Mouse (Mus musculus): Measurements from ENCODE around the gene Lect2.
A peak's percentile ranks its signal among the peaks of the same experiment; 100 is the strongest.

Gene Lect2

DNA sequence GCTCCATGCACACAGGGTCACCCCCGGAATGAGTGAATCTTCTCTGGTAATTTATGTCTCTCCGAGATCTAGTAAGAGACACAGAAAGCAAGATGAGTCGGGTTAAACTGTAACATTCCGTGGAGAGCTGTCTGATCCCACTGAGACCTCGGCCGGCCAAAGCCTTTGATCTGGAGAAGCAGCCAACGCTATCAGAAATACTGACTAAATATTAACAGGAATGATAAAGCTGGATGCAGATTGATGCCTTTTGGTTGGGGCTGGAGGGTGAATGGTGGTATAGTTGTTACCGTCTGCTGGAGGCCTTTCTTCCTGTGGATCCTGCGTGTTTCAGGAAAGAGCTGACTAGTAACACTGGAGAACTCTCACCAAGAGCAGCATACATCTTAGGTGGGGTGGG is at the start of gene Lect2:
Lect2 (minus strand) TSS at position 102 of the 400 bp plus-strand sequence.
- peak; percentile 12 for DNase-seq (ENCODE audit: low spot score)

DNA sequence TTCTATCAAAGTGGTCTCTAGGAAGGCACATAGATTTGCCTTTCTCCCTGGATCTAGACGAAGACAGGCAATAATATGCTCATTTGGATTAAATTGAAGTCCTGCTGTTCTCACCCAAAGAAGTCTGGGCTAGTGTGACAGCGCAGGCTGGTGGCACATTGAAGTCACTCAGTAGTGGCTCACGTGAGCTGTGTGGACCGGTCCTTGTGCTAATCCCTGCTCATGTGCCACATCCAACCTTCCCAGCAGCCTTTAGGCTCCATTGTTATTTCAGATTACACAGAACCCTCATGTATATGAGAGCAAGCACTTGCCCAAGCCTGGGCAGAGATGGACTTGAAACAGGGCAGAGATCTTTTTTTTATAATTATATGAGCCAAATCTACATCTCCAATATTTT is 49.0 kb upstream of the Lect2 start:
- DNase-seq (ENCODE audit: low spot score) = no peak

DNA sequence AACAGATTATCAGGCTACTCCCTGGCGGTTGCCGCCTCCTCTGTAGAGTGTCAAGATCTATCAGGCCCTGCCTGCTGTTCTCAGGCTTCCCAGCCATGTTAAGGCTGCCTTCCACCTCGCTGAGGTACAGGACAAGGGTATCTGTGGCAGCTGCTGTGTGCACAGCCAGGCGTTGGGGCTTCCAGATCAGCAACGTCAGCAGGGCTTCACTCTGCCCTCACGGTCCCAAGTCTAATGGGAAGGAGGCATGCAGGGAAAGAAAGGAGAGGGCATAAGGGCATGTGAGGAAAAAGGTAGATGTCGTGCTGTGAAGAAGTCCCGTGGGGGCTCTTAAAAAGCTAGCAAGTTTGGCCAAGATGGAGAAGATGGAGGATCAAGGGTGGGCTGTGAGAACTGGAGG is 46.9 kb upstream of the Lect2 start:
- no peak for DNase-seq (ENCODE audit: low spot score)

DNA sequence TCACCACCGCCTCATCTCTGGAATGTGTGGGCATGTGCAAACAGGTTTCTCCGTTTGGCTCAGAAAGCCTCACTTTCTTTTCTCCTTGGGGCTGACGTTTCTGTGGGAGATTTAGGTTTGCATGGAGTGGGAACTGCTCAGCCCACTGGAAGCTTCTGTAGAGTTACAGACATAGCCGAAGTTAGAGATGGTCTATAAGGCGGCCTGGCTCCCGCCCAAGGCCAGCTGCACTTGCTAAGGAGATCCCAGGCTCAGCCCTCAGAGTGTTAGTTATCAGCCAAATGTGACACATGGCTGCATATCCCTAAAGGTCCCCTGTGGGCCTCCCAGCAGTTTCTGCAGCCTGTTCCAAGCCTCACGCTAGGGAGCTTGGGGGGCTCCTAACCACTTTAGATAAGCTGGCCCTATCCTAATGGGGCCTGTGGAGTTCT is 45.7 kb upstream of the Lect2 start:
- DNase-seq (ENCODE audit: low spot score) = no peak

DNA sequence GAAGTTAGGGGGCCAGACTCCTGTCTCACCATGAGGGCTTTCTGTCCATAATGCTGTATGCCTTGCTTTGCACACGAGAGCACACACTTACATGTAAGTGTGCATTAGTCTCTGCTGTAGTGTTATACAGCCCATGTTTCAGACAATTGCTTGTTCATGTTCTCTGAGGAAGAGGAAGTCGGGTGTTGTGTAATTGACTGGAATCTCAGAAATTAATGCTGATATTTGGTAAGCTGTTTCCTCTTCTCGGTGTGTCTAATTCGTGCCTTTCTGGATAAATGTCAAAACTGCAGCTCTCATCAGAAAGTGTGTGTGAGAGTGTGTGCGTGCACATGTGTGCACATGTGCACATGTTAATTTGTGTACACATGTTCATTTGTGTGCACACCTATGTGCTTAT is 44.9 kb upstream of the Lect2 start:
- no peak for DNase-seq (ENCODE audit: low spot score)

- DNase-seq (ENCODE audit: low spot score) = no peak
Measured at GRCm38 (mm10) chr13:56591939-56592338, 43.6 kb upstream of the Lect2 start.

DNA sequence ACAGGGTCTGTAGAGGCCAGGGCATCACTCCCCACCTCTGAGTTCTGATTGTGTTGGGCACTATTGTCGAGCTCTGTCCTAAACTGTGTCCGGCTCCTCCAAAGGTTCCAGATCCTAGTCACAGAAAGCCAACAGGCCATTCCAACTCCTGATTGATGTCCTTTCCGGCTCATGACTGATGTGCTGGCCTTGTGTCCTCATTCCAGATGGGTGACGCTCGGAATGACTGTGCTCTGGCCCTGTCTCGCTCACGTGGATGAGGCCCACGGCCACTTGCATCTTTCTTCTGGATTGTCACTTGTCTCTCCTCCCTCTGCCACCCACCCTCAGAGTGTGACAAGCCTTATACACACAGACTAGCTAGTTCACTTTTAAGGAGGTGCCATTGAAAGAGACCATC is 42.9 kb upstream of the Lect2 start:
- DNase-seq (ENCODE audit: low spot score) = no peak

DNA sequence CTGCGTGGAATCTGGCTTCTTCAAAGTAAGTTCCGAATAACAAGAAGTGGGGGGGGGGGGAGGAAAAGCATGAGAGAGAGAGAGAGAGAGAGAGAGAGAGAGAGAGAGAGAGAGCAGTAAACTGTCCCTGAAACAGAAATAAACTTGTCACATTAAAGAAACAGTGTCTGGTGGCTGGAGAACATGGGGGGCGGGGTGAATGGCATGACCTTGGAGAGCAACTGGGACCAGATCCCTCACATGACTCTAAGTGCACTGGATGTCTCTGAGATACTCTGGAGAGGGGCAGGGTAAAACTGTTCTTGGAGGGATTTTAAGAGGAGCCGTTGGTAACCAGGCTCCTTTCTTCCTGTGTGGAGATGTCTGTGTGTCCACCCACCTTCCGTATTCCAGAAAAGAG is 41.9 kb upstream of the Lect2 start:
- DNase-seq (ENCODE audit: low spot score) = no peak

- peak; percentile 63 for DNase-seq (ENCODE audit: low spot score)
Measured at GRCm38 (mm10) chr13:56588454-56589117, 40.3 kb upstream of the Lect2 start.

GRCm38 (mm10) chr13:56586046-56586445 is 37.7 kb upstream of the Lect2 start:
- no peak for DNase-seq (ENCODE audit: low spot score)

- DNase-seq (ENCODE audit: low spot score) = no peak
Measured at GRCm38 (mm10) chr13:56582720-56583119, 34.4 kb upstream of the Lect2 start.

DNA sequence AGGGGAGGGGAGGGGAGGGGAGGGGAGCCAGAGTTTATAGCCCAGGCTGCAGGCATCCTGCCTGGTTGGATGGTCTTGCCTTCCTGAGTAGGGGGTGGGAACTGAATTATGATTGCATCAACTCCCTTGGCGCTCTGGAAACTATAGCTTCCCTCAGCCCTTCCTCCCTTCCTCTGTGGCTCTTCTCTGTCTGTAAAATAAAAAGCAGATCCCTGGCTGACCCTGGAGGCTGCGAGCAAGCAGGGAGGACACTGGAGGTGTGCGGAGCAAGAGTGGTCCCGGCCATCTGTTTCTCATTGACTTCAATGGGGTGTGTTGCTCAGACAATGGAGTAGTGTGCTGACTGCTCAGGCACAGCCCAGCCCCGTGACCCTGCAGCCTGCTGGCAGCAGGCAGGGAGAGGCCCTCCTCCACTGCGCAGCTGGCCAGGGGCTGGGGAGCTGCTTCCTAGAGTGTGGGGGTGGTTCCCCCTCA is 33.7 kb upstream of the Lect2 start:
- peak; percentile 70 for DNase-seq (ENCODE audit: low spot score)

DNA sequence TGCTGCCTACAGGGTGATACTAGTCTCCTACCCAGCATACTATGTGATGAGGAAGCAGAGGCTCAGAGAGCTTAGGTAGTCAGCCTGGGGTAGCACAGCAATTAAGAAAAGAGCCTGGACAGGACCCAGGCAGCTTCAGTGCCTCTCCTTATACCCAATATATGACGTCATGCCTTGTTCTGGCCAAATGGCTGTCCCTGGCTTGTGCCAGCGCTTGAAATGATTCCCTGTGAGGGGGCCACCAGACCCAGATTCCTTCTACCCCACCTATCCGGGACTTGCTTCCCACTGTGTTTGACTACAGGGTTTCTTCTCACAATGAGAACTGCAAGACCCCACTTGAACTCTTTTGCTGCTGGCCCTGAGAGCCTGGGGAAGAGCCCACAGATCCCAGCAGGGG is 33.2 kb upstream of the Lect2 start:
- no peak for DNase-seq (ENCODE audit: low spot score)

GRCm38 (mm10) chr13:56580450-56580849 is 32.1 kb upstream of the Lect2 start:
- no peak for DNase-seq (ENCODE audit: low spot score)

DNA sequence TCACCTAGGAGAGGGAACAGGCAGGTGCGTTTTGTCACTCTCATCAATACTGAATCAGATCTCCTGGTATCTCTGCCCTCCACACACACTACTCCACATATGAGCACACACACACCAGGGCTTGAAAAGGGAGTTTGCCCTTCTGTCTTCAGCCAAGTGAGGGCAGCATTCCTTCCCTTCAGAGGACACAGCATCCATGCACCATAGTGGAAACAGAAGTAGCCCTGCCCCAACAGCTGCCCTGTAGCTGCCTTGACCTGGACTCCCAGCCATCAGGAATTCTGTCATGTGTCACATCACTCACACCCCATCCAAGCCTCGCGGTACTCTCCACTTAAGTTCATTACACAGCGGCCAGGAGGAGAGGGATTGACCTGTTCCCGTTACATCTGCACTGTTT is 29.8 kb upstream of the Lect2 start:
- no peak for DNase-seq (ENCODE audit: low spot score)

DNA sequence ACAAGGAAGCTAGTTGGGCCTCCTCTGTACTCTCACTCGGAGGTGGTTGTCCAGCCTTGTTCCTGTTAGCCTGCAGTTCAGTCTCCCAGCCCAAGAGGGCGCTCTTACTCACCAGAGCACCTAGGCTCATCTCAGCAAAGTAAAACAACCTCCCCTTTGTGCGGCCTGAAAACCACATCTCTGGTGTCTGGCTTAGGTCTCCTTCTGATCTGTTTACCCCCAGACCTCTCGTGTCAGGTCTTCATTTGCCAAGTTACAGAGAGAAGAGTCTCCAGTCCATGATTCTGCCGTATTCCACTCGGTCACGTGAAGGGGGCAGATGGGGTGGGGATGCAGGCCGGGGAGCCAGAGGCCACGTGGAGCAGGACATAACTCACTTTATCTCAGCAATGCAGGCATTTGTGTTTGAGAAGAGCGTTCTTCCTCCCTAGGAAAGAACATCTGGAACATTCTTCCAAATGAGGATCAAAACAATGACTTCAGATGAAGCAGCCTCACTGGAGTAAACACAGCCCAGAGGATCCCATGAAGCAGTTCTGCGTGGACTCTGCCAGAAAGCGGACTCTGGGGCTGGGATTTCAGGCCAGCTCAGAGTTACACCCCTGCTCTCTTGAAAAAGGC is 27.5 kb upstream of the Lect2 start:
- peak; percentile 88 for DNase-seq (ENCODE audit: low spot score)

- DNase-seq (ENCODE audit: low spot score) = no peak
Measured at GRCm38 (mm10) chr13:56575074-56575473, 26.8 kb upstream of the Lect2 start.

- no peak for DNase-seq (ENCODE audit: low spot score)
Measured at GRCm38 (mm10) chr13:56571645-56572044, 23.3 kb upstream of the Lect2 start.

DNA sequence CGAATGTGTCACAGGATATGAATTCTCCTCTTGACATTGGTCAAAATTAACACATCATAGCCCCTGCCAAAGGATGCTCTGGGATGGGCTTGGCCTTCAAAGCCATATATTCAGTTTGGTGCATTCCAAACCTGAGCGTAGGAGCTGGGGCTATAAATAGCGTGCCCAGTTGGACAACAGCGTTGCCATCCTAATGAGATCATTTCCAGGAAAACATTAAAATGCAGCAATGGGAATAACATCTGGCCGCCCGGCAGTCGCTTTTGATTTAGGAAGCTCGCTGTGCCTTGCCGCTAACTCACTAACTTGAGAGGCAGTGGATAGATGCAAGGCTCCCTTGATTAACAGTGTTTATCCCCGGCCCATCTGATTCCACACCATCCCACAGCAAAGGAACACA is 18.0 kb upstream of the Lect2 start:
- DNase-seq (ENCODE audit: low spot score) = no peak

DNA sequence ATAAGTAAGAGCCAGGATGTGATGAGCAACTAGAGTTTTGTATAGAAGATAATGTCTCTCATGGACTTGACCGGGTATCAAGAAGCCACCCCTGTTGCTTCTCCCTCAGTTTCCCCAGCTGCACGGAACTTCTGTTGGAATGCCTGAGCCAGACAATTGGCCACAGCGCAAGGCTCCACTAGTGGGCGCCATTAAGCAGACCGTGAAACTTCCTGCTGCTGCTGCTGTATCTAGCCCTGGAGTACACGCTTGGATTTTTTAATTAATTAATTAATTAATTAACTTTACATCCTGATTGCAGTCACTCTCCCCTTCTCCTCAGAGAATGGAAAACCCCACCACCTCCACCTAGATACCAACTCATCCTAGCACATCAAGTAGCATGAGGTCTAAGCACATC is 14.8 kb upstream of the Lect2 start:
- DNase-seq (ENCODE audit: low spot score) = peak; percentile 77

GRCm38 (mm10) chr13:56561129-56561528 is 12.8 kb upstream of the Lect2 start:
- DNase-seq (ENCODE audit: low spot score) = no peak

DNA sequence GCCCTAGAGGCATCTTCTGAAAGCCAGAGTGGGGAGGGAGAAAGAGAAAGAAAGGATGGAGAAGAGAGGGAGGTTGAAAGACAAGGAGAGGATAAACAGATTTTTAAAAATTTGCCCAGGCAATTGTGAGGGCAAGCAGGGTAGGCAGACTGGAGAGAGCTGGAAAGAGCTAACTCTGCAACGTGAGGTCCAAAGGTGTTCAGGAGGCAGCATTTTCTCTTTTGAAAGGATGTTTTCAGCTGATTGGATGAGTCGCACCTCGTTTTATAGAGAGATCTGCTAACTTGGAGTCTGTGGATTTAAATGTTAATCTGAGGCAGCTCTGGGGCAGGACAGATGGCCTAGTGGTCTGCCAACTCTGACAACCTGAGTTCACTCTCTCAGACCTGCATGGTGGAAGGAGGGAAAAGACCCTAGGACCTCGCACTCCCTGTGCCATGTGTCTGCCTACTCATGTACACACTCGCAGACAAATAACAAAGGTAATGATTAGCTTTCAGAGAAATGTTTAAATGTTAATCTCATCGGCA is 11.6 kb upstream of the Lect2 start:
- no peak for DNase-seq (ENCODE audit: low spot score)

GRCm38 (mm10) chr13:56558811-56559210 is 10.5 kb upstream of the Lect2 start:
- no peak for DNase-seq (ENCODE audit: low spot score)

- DNase-seq (ENCODE audit: low spot score) = no peak
Measured at GRCm38 (mm10) chr13:56556701-56557100, 8.4 kb upstream of the Lect2 start.

Measured in testis, postnatal 10 days (tissue).